Mouse (Mus musculus) stomach, postnatal 0 days (tissue): Measurements from ENCODE around the gene Rtp1. TPM values are rescaled to one million over a fixed set of nuclear protein-coding genes. Genes with fewer than 3 reads are reported as not detected.

Experiments used
- ATAC-seq: fragments of 200-750 bp; cut with Nextera tagmentation; 2 replicates; pipeline ENCODE4 v1.8.0; 2017; ENCODE audit not compliant: low FRiP score, low TSS enrichment
- DNase-seq: peaks from one replicate; pipeline ENCODE4 v3.0.0-alpha.2; 2016; ENCODE audit warnings: low spot score
- H3K27ac ChIP-seq: fragments of 300-500 bp; sonication (generic); replicated peaks from 2 replicates; pipeline ENCODE4 v1.5.1; 2014; ENCODE audit warnings: mild to moderate bottlenecking, control low read depth
- H3K27me3 ChIP-seq: fragments of 300-500 bp; sonication (generic); 2 replicates; pipeline ENCODE4 v1.6.1; 2014; ENCODE audit warnings: low read length; ENCODE audit not compliant: control insufficient read depth, insufficient read depth
- H3K36me3 ChIP-seq: fragments of 300-500 bp; sonication (generic); 2 replicates; pipeline ENCODE4 v1.6.1; 2014; ENCODE audit warnings: low read length, mixed read lengths; ENCODE audit not compliant: control insufficient read depth, insufficient read depth
- H3K4me1 ChIP-seq: fragments of 300-500 bp; sonication (generic); replicated peaks from 2 replicates; pipeline ENCODE4 v1.6.1; 2014; ENCODE audit warnings: antibody characterized with exemption; ENCODE audit not compliant: control insufficient read depth, insufficient read depth
- H3K4me2 ChIP-seq: fragments of 300-500 bp; sonication (generic); replicated peaks from 2 replicates; pipeline ENCODE4 v1.6.1; 2014; ENCODE audit warnings: low read depth, mild to moderate bottlenecking, control low read depth, moderate library complexity
- H3K4me3 ChIP-seq: fragments of 300-500 bp; sonication (generic); 2 replicates; pipeline ENCODE4 v1.5.1; 2014; ENCODE audit warnings: low read depth, low read length, control low read depth
- H3K9ac ChIP-seq: fragments of 300-500 bp; sonication (generic); 2 replicates; pipeline ENCODE4 v1.6.1; 2014; ENCODE audit warnings: mild to moderate bottlenecking, low read length, control low read depth, mixed read lengths
- H3K9me3 ChIP-seq: fragments of 300-500 bp; sonication (generic); 2 replicates; pipeline ENCODE4 v1.6.1; 2016; ENCODE audit warnings: low read length; ENCODE audit not compliant: control insufficient read depth
- CTCF ChIP-seq: IDR thresholded peaks from 2 replicates; pipeline ENCODE4 v1.5.1; 2016; ENCODE audit warnings: antibody characterized with exemption, low read depth, mild to moderate bottlenecking, moderate library complexity
- EP300 ChIP-seq: optimal IDR thresholded peaks from 2 replicates; pipeline ENCODE3; 2016; ENCODE audit warnings: antibody characterized with exemption
- WGBS: fragments of 180-500 bp; shearing (Covaris S2); extraction: QIAGEN DNeasy Blood & Tissue Kit; methylation state at CpG from one replicate; pipeline ENCODE4 v1.1.7; 2014; 5-methylcytosine and 5-hydroxymethylcytosine counted together
- polyA plus RNA-seq: library from polyadenylated mRNA; unstranded; fragments of >200 nt; fragmentation: Nextera tagmentation; extraction: Ambion mirVana; gene quantifications from 2 replicates; pipeline ENCODE4 v1.2.1, GENCODE M21; 2015

The Rtp1 gene
- polyA plus RNA-seq, 1 experiment from 2014 or later, result not detected

- no peaks in the 10 kb centered on the region for H3K9me3 ChIP-seq
- H3K9ac ChIP-seq, result no peak overlapping the region
- ATAC-seq, result no peak
- no peak overlapping the region for H3K4me3 ChIP-seq
- DNase-seq, result no peak
- no peak overlapping the region for H3K4me2 ChIP-seq
- H3K27ac ChIP-seq, result no peak overlapping the region
- H3K36me3 ChIP-seq, result no peaks in the 10 kb centered on the region
- H3K4me1 ChIP-seq, result no peaks in the 10 kb centered on the region
- no peak for TF ChIP-seq CTCF
- TF ChIP-seq EP300, result no peak
- 71% methylated on average over 7 of the region's 7 CpGs for WGBS
- no peaks in the 10 kb centered on the region for H3K27me3 ChIP-seq
Measured at GRCm38 (mm10) chr16:23479872-23480603, 51.1 kb downstream of the Rtp1 start.

GRCm38 (mm10) chr16:23482218-23482617, 53.3 kb downstream of the Rtp1 start:
- no peak overlapping the region for H3K27ac ChIP-seq
- H3K4me3 ChIP-seq, result no peak overlapping the region
- no peaks in the 10 kb centered on the region for H3K9me3 ChIP-seq
- H3K27me3 ChIP-seq, result no peaks in the 10 kb centered on the region
- no peak for ATAC-seq
- no peaks in the 10 kb centered on the region for H3K36me3 ChIP-seq
- TF ChIP-seq CTCF, result no peak
- TF ChIP-seq EP300, result no peak
- no peak for DNase-seq
- no peak overlapping the region for H3K4me2 ChIP-seq
- H3K4me1 ChIP-seq, result no peaks in the 10 kb centered on the region
- H3K9ac ChIP-seq, result no peak overlapping the region
- 91% methylated on average over 3 of the region's 3 CpGs for WGBS

DNA sequence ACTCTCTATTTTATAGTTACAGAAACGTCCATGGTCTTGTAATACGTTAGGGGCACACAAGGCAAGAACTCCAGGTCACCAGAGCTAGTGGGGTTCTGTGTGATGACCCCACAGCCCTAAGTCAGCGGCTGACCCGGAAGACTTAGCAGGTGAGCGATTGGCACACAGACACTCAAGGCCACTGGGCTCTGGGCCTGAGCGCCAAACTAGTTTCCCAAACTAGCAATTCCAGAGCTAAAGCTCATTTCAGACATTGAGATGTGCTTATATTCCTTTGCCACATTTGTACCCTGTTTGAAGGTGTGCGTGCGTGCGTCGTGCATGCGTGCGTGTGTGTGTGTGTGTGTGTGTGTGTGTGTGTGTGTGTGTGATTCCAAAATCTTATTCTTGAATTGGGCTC, 53.9 kb downstream of the Rtp1 start:
- no peak overlapping the region for H3K4me3 ChIP-seq
- DNase-seq, result no peak
- no peak overlapping the region for H3K4me2 ChIP-seq
- H3K36me3 ChIP-seq, result no peaks in the 10 kb centered on the region
- TF ChIP-seq CTCF (no peak), EP300 (no peak)
- 97% methylated on average over 12 of the region's 12 CpGs for WGBS
- no peak overlapping the region for H3K27ac ChIP-seq
- H3K9me3 ChIP-seq, result no peaks in the 10 kb centered on the region
- no peak overlapping the region for H3K9ac ChIP-seq
- ATAC-seq, result no peak
- H3K4me1 ChIP-seq, result no peaks in the 10 kb centered on the region
- no peaks in the 10 kb centered on the region for H3K27me3 ChIP-seq

DNA sequence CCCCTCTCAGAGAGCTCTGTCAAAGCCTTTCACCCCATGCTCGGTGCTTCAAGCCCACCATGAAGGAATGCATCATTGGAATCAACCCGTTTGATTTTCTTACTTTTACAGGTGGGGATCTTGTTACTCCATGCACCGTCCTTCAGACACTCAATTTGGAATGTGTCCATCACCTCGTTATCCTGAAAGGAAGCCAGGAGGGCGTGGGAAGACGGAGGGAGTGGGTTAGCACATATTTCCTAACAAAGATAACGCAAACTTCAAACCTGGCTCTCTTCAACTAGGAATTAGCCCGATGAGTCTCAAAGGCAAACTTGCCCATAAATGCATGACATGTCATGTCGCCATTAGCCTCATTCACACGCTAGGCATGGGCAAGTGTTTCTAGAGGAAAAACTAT, 54.4 kb downstream of the Rtp1 start:
- no peaks in the 10 kb centered on the region for H3K4me1 ChIP-seq
- H3K27me3 ChIP-seq, result no peaks in the 10 kb centered on the region
- no peak overlapping the region for H3K4me2 ChIP-seq
- H3K9me3 ChIP-seq, result no peaks in the 10 kb centered on the region
- H3K27ac ChIP-seq, result no peak overlapping the region
- H3K36me3 ChIP-seq, result no peaks in the 10 kb centered on the region
- 74% methylated on average over 10 of the region's 10 CpGs for WGBS
- H3K9ac ChIP-seq, result no peak overlapping the region
- no peak overlapping the region for H3K4me3 ChIP-seq
- TF ChIP-seq EP300 (no peak), CTCF (no peak)
- no peak for ATAC-seq
- no peak for DNase-seq

Other genes starting within 250 kb of the Rtp1 start
- gene St6gal1, start 204.4 kb upstream of the Rtp1 start, polyA plus RNA-seq, result 7.7 and 7.9 TPM in 2 replicates
- gene Rtp4, start 91.2 kb downstream of the Rtp1 start, polyA plus RNA-seq, result 19.7 and 20.0 TPM in 2 replicates
- 0.46 and 0.68 TPM in 2 replicates for gene Masp1, start 91.7 kb downstream of the Rtp1 start, polyA plus RNA-seq